Mouse (Mus musculus) heart, adult 2 months (tissue): Measurements from ENCODE around the gene Itga8.

ENCODE experiments used
- CTCF ChIP-seq: fragments of 200-600 bp; IDR thresholded peaks from 2 replicates; pipeline ENCODE4 v1.8.1; 2022; ENCODE audit warnings: antibody characterized with exemption, mild to moderate bottlenecking, moderate library complexity
- POLR2A ChIP-seq: fragments of 200-500 bp; IDR thresholded peaks from 2 replicates; pipeline ENCODE4 v1.6.1; 2011; ENCODE audit warnings: mild to moderate bottlenecking, low read depth, low read length, control low read depth; ENCODE audit not compliant: insufficient read depth

GRCm38 (mm10) chr2:12290235-12290634 lies 11.5 kb downstream of the Itga8 start:
- TF ChIP-seq CTCF (no peak), POLR2A (no peak)
